Mouse (Mus musculus) midbrain, embryonic 10.5 days (tissue): Measurements from ENCODE around the gene Slc4a3. TPM values are rescaled to one million over a fixed set of nuclear protein-coding genes. Genes with fewer than 3 reads are reported as not detected.

Experiments
- DNase-seq: peaks from one replicate; pipeline ENCODE4 v3.0.0-alpha.2; 2017; ENCODE audit warnings: low spot score
- H3K27ac ChIP-seq: fragments of 300-500 bp; sonication (generic); replicated peaks from 2 replicates; pipeline ENCODE4 v1.5.1; 2016; ENCODE audit warnings: mild to moderate bottlenecking
- H3K27me3 ChIP-seq: fragments of 300-500 bp; sonication (generic); 2 replicates; pipeline ENCODE4 v1.6.1; 2016; ENCODE audit warnings: low read depth, mild to moderate bottlenecking; ENCODE audit not compliant: poor library complexity, severe bottlenecking
- H3K36me3 ChIP-seq: fragments of 300-500 bp; sonication (generic); 2 replicates; pipeline ENCODE4 v1.6.1; 2016; ENCODE audit warnings: mild to moderate bottlenecking, moderate library complexity
- H3K4me1 ChIP-seq: fragments of 300-500 bp; sonication (generic); 2 replicates; pipeline ENCODE4 v1.6.1; 2016
- H3K4me3 ChIP-seq: fragments of 300-500 bp; sonication (generic); 2 replicates; pipeline ENCODE4 v1.5.1; 2016; ENCODE audit warnings: mild to moderate bottlenecking, moderate library complexity
- H3K9me3 ChIP-seq: fragments of 300-500 bp; sonication (generic); replicated peaks from 2 replicates; pipeline ENCODE4 v1.6.1; 2016; ENCODE audit warnings: mild to moderate bottlenecking
- WGBS: fragments of 180-500 bp; shearing (Covaris S2); methylation state at CpG from one replicate; pipeline ENCODE4 v1.1.7; 2016; 5-methylcytosine and 5-hydroxymethylcytosine counted together
- polyA plus RNA-seq: library from polyadenylated mRNA; unstranded; fragments of >200 nt; fragmentation: Nextera tagmentation; extraction: Ambion mirVana; gene quantifications from 2 replicates; pipeline ENCODE4 v1.2.1, GENCODE M21; 2016

The Slc4a3 gene
- polyA plus RNA-seq = 13.2 and 16.7 TPM in 2 replicates

DNA sequence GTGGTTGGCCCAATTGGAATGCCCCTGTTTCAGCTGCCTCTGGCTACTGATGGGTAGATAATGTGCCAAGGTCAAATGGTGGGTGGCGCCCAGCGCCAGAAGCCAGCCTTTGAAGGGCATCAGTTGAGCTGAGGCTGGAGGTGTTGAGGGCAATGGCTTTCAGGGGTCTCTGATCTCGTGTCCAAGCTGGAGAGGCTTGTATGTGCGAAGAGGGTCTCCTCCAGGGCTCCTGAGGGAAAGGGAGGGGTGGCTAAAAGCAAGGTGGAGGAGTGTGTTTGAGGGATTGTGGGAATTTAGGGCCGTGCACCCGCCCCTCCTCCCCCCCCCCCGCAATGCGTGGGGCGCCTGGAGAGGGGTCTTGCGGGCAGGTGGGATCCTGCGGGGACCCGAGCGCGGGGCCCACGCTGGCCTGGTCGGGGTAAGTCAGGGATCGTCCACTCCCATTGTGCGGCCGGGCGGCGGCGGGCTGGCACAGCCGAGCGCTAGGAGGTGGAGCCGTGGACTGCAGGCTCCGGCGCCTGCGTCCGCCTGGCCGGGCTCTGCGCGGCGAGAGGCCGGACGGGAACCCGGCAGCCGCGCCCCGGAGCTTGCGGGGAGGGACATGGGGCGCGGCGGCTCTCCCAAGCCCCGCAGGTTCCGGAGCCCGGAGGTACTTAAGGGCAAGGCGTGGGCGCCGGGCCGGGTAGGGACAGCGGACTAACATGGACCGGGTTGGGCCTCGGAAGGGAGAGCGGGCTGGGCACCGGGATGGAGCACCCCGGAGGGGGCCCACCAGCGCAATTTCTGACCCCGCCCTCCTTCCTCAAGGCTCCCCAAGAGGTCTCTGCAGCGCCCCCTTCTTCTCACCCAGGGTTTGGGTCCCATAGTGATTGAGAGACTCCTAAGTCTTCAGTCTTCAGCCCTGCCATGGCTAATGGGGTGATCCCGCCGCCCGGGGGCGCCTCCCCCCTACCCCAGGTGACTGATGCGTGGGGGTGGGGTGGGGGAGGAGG lies at the start of gene Slc4a3:
Gene Slc4a3 (plus strand): TSS at position 302 of the 992 bp plus-strand sequence.
- DNase-seq = peak; percentile 79
- H3K36me3 ChIP-seq = peaks cover 25% of the 10 kb centered on the region
- peaks cover 25% of the 10 kb centered on the region for H3K4me1 ChIP-seq
- peak within 1 kb of the TSS; percentile 89 for H3K27ac ChIP-seq
- peaks cover 21% of the 10 kb centered on the region; the same call in 1 of the 2 replicates for H3K27me3 ChIP-seq
- H3K9me3 ChIP-seq = no peaks in the 10 kb centered on the region
- H3K4me3 ChIP-seq = peak within 1 kb of the TSS; percentile 82
- WGBS = under 1% methylated on average over 61 of the region's 64 CpGs

DNA sequence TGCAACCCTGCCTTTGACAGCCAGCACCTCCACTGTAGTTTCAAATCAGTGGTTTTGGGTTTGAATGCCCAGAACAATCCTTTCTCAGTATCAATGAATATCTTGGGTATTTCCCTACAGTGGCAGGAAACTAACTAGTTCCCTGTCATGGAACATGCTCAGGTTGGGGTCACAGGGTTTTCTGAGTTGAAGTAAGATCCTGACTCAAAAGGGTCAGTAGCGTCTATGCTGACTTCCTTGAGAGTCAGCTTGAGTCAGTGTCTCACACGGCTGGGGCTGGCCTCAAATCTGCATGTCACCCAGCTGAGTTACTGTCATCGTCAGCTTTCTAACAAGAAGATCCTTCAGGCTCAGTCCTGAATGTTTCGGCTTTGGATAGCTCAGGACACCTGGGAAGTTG lies 47.2 kb upstream of the Slc4a3 start:
- Histone ChIP-seq H3K9me3 (no peaks in the 10 kb centered on the region), H3K36me3 (peaks cover 83% of the 10 kb centered on the region), H3K4me1 (peaks cover 10% of the 10 kb centered on the region; the same call in 1 of the 2 replicates), H3K27me3 (peaks cover 34% of the 10 kb centered on the region), H3K4me3 (no peak overlapping the region), H3K27ac (no peak overlapping the region)
- no peak for DNase-seq
- 90% methylated on average over 4 of the region's 4 CpGs for WGBS

GRCm38 (mm10) chr1:75499441-75499840 lies 46.6 kb upstream of the Slc4a3 start:
- WGBS = 83% methylated on average over 7 of the region's 7 CpGs
- Histone ChIP-seq H3K27me3 (peaks cover 35% of the 10 kb centered on the region), H3K36me3 (peaks cover 83% of the 10 kb centered on the region), H3K9me3 (no peaks in the 10 kb centered on the region), H3K27ac (no peak overlapping the region), H3K4me1 (peaks cover 15% of the 10 kb centered on the region), H3K4me3 (no peak overlapping the region)
- no peak for DNase-seq

- Histone ChIP-seq H3K27ac (no peak overlapping the region), H3K4me1 (peaks cover 35% of the 10 kb centered on the region), H3K36me3 (peaks cover 70% of the 10 kb centered on the region), H3K9me3 (no peaks in the 10 kb centered on the region), H3K27me3 (peaks cover 41% of the 10 kb centered on the region), H3K4me3 (no peak overlapping the region)
- DNase-seq = no peak
- 94% methylated on average over 9 of the region's 9 CpGs for WGBS
Observed at GRCm38 (mm10) chr1:75501905-75502304, 44.2 kb upstream of the Slc4a3 start.

- Histone ChIP-seq H3K36me3 (peaks cover 58% of the 10 kb centered on the region), H3K4me3 (0 out of 2 replicates have a peak overlapping the region, but pooled peaks have one; percentile 9), H3K4me1 (peaks cover 47% of the 10 kb centered on the region), H3K27me3 (peaks cover 53% of the 10 kb centered on the region), H3K9me3 (no peaks in the 10 kb centered on the region), H3K27ac (no peak overlapping the region)
- WGBS = 84% methylated on average over 25 of the region's 25 CpGs
- no peak for DNase-seq
Observed at GRCm38 (mm10) chr1:75502945-75503650, 43.0 kb upstream of the Slc4a3 start.

GRCm38 (mm10) chr1:75503651-75503980 lies 42.5 kb upstream of the Slc4a3 start:
- H3K27ac ChIP-seq = no peak overlapping the region
- 69% methylated on average over 23 of the region's 23 CpGs for WGBS
- H3K9me3 ChIP-seq = no peaks in the 10 kb centered on the region
- H3K27me3 ChIP-seq = peaks cover 58% of the 10 kb centered on the region
- peaks cover 53% of the 10 kb centered on the region for H3K36me3 ChIP-seq
- H3K4me3 ChIP-seq = 0 out of 2 replicates have a peak overlapping the region, but pooled peaks have one; percentile 9
- H3K4me1 ChIP-seq = peaks cover 49% of the 10 kb centered on the region
- no peak for DNase-seq

GRCm38 (mm10) chr1:75504256-75505045 lies 41.6 kb upstream of the Slc4a3 start:
- no peaks in the 10 kb centered on the region for H3K9me3 ChIP-seq
- H3K4me3 ChIP-seq = peak overlapping the region; percentile 78
- peaks cover 44% of the 10 kb centered on the region for H3K36me3 ChIP-seq
- H3K4me1 ChIP-seq = peaks cover 52% of the 10 kb centered on the region
- 60% methylated on average over 9 of the region's 9 CpGs for WGBS
- H3K27me3 ChIP-seq = peaks cover 67% of the 10 kb centered on the region
- H3K27ac ChIP-seq = peak overlapping the region; percentile 97; the same call in 1 of the 2 replicates
- no peak for DNase-seq

DNA sequence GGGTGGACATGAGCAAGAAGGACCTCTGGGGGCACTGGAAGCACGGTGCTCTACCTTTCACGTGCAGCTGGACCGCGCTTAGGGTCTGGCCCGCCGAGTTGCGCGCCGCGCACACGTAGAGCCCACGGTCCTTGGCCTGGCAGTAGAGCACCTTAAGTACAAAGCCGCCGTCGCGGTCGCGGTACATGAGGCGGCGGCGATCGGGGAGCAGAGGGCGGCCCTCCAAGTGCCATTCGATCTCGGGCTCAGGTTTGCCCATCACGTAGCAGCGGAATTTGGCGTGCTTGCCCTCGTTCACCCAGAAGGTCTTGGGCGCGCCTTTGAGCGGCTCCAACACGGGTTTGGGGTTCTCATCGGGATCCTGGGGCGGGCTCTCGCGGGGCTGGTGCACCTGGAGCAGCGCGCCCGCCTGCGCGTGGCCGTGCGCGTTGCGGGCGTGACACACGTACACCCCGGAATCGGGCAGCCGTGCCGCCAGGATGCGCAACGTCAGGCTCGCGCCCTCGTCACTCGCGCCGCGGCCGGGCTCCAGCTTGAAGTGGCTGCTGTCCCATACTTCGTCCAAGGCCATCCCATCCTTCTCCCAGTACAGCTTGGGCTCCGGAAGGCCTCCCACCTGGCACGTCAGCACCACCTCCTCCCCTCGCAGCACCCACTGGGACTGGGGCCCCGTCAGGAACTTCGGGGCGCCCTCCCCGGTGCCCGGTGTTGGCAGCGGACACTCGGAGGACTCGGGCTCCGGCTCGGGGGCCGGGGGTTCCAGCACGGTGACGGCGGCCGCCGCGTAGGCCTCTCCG lies 40.7 kb upstream of the Slc4a3 start:
- Histone ChIP-seq H3K36me3 (peaks cover 35% of the 10 kb centered on the region), H3K27me3 (peaks cover 74% of the 10 kb centered on the region), H3K4me1 (peaks cover 60% of the 10 kb centered on the region), H3K27ac (peak overlapping the region; percentile 97), H3K9me3 (no peaks in the 10 kb centered on the region), H3K4me3 (peak overlapping the region; percentile 78)
- WGBS = under 1% methylated on average over 84 of the region's 84 CpGs
- peak; percentile 71 for DNase-seq

GRCm38 (mm10) chr1:75505956-75506831 lies 39.9 kb upstream of the Slc4a3 start, which contains the start of gene Obsl1:
Gene Obsl1, minus strand, starts transcription at chr1:75506452.
- Histone ChIP-seq H3K27ac (peak within 1 kb of the TSS; percentile 97), H3K27me3 (peaks cover 74% of the 10 kb centered on the region), H3K36me3 (peaks cover 27% of the 10 kb centered on the region), H3K4me1 (peaks cover 68% of the 10 kb centered on the region), H3K9me3 (no peaks in the 10 kb centered on the region), H3K4me3 (peak within 1 kb of the TSS; percentile 78)
- DNase-seq = peak; percentile 85
- WGBS = under 1% methylated on average over 65 of the region's 65 CpGs

DNA sequence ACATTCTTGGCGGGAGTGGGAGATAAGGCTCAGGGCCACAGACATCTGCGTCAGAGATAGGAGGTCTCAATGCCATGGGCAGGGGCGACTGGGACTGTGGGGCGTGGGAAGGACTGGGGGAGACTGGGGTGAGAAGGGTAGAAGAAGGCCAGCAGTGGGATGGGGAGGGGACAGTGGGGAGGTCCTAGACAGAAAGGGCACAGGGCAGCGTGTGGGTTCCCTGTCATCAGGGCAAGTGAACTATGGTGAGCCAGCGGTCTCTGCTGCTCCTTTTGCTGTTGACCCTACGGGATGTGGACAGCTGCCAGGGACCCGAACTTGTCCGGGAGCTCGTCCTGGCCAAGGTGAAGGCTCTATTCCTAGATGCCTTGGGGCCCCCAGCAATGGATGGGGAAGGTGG lies 39.1 kb upstream of the Slc4a3 start, which contains the start of gene Inha:
Gene Inha (plus strand): TSS at position 72 of the 400 bp plus-strand sequence.
- H3K36me3 ChIP-seq = peaks cover 19% of the 10 kb centered on the region
- peak within 1 kb of the TSS; percentile 78 for H3K4me3 ChIP-seq
- H3K27ac ChIP-seq = peak within 1 kb of the TSS; percentile 97
- no peaks in the 10 kb centered on the region for H3K9me3 ChIP-seq
- 77% methylated on average over 10 of the region's 10 CpGs for WGBS
- no peak for DNase-seq
- peaks cover 76% of the 10 kb centered on the region for H3K4me1 ChIP-seq
- H3K27me3 ChIP-seq = peaks cover 74% of the 10 kb centered on the region

- DNase-seq = no peak
- Histone ChIP-seq H3K27ac (0 out of 2 replicates have a peak overlapping the region, but pooled peaks have one; percentile 33), H3K4me3 (no peak overlapping the region), H3K9me3 (no peaks in the 10 kb centered on the region), H3K27me3 (peaks cover 55% of the 10 kb centered on the region), H3K4me1 (peaks cover 64% of the 10 kb centered on the region), H3K36me3 (no peaks in the 10 kb centered on the region)
- WGBS = 46% methylated on average over 20 of the region's 20 CpGs
Observed at GRCm38 (mm10) chr1:75509586-75509985, 36.5 kb upstream of the Slc4a3 start.
